Mouse (Mus musculus) lung, postnatal 0 days (tissue): Measurements from ENCODE around the gene Anxa6.

Experiments
- CTCF ChIP-seq: IDR thresholded peaks from 2 replicates; pipeline ENCODE4 v1.5.1; 2016; ENCODE audit warnings: antibody characterized with exemption, mild to moderate bottlenecking
- EP300 ChIP-seq: IDR thresholded peaks from 2 replicates; pipeline ENCODE4 v1.6.1; 2016; ENCODE audit warnings: antibody characterized with exemption, mild to moderate bottlenecking, control low read depth

GRCm38 (mm10) chr11:54981630-54982029, 51.6 kb downstream of the Anxa6 start:
- TF ChIP-seq CTCF = no peak
- TF ChIP-seq EP300 = no peak
